In the genomic region with DNA sequence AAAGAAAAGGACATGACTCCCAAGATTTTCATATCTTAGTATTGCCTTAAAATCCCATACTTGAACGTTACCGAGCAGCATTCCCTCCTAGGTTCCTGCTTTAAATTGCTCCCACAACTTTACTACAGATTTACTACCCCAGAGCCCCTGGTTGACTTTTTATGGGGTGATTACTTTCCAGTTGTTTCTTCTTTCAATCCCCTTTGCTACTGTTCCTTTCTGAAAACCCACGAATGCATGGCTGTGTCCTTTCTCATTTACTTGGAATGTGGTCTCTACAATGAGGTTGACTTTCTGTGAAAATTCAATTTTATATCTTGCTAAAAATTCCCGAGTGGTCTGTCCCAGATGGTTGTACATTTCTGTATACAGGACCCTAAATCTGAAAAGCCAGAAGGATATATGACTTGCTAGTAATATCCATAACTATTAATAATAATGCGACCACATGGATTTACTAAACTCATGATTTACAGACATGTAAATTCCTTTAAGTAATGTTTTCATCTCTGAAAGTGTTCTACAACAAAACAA, we compare ENCODE assay signal across 18 mouse cellular contexts.
"Had no signal": no experiment of that assay in that cellular context is flagged by ENCODE, and none has a peak within 500 bp of the region (broad histone marks: within the 10 kb centered on the region; RNA-seq: fewer than 3 reads in every experiment).

No protein-coding gene starts in this region.

- H3K4me3 ChIP-seq: midbrain, embryonic 10.5 days; midbrain, embryonic 12.5 days; myocyte; neural tube, embryonic 13.5 days; neural tube, embryonic 15.5 days had no signal

- H3K9ac ChIP-seq: lung, embryonic 14.5 days; midbrain, embryonic 12.5 days; neural tube, embryonic 13.5 days; neural tube, embryonic 15.5 days had no signal

- H3K27me3 ChIP-seq: midbrain, embryonic 12.5 days; neural tube, embryonic 13.5 days; neural tube, embryonic 15.5 days had no signal

- H3K27ac ChIP-seq: midbrain, embryonic 10.5 days; midbrain, embryonic 12.5 days; neural tube, embryonic 13.5 days; neural tube, embryonic 15.5 days had no signal

- H3K36me3 ChIP-seq: midbrain, embryonic 10.5 days; midbrain, embryonic 12.5 days; neural tube, embryonic 13.5 days; neural tube, embryonic 15.5 days had no signal

- H3K4me1 ChIP-seq: midbrain, embryonic 10.5 days; midbrain, embryonic 12.5 days; neural tube, embryonic 13.5 days; neural tube, embryonic 15.5 days had no signal

- H3K4me2 ChIP-seq: lung, embryonic 14.5 days; midbrain, embryonic 12.5 days; neural tube, embryonic 13.5 days; neural tube, embryonic 15.5 days had no signal

- ATAC-seq: midbrain, embryonic 16.5 days had no signal

- H3K9me3 ChIP-seq: midbrain, embryonic 10.5 days; midbrain, embryonic 12.5 days; neural tube, embryonic 13.5 days; neural tube, embryonic 15.5 days had no signal

- DNase-seq: lung, embryonic 14.5 days; lung, postnatal 10 days; lung, postnatal 4 days; midbrain, embryonic 14.5 days; retina, postnatal 1 day; right cerebral cortex, adult 18-20 months; right cerebral cortex, postnatal 25 days; right cerebral cortex, postnatal 4 days; spleen, adult 18-20 months; thymus, adult 18-20 months; thymus, postnatal 14 days; thymus, postnatal 36 days had no signal
